Mouse (Mus musculus) layer of hippocampus, postnatal 14 days (tissue): Measurements from ENCODE around the gene Mosmo. TPM values are rescaled to one million over a fixed set of nuclear protein-coding genes. Genes with fewer than 3 reads are reported as not detected.
"Not testable (repeated sequence)": the region's sequence is repeated elsewhere in the genome, so short reads cannot be mapped to it uniquely, and the experiment has no call there.

Source experiments
- DNase-seq, 2 experiments: peaks; one replicate each; pipeline ENCODE4 v3.0.0; 2021 to 2022; ENCODE audit warnings: low spot score in 2 of 2, mixed read lengths in 1 of 2
- total RNA-seq, 2 experiments: library from RNA; stranded (reverse); gene quantifications; 2 replicates each; pipeline ENCODE4 v1.2.3; 2021

Gene Mosmo
- total RNA-seq, 2 experiments from 2014 or later: 55.0 to 63.7 TPM

GRCm38 (mm10) chr7:120699586-120699985 lies 22.2 kb downstream of the Mosmo start:
- no peak for DNase-seq

DNA sequence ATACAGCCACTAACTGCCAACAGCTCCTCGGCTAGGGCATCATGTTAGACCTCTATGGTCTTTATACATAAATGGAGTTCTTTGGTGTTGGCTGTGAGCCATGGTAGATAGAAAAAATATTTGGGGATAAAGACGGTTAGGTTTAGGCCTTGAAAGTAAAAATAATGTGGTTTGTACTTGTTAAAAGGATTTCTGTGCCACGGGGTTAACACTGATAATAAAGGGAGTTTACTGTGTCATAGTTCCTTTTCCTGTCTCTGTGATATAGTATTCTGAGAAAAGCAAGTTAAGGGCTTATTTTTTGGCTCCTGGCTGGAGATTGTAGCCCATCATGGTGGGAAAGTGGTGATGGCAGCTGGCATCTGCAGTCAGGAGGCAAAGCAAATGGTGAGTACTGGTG lies 26.5 kb downstream of the Mosmo start:
- no peak for DNase-seq

GRCm38 (mm10) chr7:120712071-120712470 lies 34.7 kb downstream of the Mosmo start:
- DNase-seq: no peak

DNA sequence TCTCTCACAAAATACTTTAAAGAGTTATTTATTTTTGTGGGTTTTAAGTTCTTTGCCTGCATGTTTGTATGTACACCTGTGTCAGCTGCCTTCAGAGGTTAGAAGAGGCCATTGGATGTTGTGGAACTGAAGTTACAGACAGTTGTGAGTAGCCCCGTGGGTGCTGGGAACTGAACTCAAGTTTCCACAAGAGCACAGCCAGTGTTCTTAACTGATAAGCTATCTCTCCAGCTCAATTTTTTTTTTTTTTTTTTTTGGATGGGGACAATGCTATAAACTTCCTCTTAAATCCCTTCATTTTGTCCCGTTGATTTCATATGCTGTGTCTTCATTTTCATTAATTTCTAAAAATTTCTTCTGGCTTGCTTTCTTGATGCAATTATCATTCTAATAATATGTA lies 35.8 kb downstream of the Mosmo start:
- no peak for DNase-seq

GRCm38 (mm10) chr7:120713951-120714350 lies 36.5 kb downstream of the Mosmo start:
- DNase-seq: not testable (repeated sequence)

- DNase-seq: no peak
Observed at GRCm38 (mm10) chr7:120717261-120717660, 39.8 kb downstream of the Mosmo start.

DNA sequence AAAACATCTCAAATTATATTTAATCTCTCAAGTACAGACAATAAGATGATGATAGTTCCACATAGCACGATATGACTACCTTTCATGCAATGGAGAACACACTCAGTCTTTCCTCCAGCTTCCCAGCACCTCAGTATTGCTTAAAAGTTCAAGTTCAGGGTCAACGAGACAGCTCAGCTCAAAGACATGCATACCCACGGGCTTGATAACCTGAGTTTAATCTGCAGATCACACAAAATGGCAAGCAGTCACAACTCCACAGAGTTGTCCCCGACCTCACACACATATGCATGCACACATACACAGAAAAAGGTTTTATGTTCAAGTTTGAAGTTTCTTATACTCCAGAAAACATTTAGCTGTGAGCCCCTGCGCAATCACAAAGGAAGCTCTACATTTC lies 43.6 kb downstream of the Mosmo start:
- no peak for DNase-seq

DNA sequence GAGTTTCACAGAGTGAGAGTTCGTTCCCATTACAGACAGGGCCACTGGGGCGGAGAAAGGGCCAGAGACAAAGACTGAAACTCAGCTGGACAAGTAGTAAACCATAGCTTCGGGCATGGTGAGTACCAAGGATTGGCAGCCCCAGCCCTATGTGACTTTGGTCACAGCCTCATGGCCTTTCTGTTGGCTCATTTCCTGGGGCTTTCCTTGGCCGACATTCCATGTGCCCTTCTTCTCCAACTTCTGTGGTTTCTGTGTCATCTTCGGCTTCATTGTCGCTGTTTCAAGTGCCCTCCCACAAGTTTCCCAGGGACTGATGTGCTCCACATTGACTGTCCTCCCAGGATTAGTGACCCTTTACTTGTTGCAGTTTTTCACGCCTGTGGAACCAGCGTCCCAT lies 44.0 kb downstream of the Mosmo start:
- DNase-seq: no peak

GRCm38 (mm10) chr7:120722063-120722462 lies 44.6 kb downstream of the Mosmo start:
- no peak for DNase-seq

DNA sequence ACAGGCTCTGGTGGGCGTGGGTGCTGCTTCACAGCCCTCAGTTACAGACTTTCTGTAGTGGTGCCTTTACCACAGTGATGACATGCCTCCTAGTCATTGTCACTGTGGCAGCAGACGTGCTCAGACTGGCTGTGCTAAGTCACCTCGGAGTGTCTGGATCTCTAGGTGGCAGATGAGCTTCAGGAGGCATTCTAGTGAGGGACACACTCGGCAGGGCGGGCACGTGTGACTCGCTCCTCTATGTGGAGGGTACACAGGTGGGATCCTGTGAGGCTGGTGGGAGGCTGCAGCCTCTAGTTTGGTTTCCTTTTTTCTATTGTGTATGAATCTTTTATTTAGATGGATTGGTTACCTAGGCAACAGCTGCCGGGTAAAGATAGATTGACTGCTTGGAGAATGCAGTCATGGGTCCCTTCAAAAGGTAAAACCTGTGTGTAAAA lies 45.4 kb downstream of the Mosmo start:
- DNase-seq: peak in 1 of 2 experiments; percentile 37

DNA sequence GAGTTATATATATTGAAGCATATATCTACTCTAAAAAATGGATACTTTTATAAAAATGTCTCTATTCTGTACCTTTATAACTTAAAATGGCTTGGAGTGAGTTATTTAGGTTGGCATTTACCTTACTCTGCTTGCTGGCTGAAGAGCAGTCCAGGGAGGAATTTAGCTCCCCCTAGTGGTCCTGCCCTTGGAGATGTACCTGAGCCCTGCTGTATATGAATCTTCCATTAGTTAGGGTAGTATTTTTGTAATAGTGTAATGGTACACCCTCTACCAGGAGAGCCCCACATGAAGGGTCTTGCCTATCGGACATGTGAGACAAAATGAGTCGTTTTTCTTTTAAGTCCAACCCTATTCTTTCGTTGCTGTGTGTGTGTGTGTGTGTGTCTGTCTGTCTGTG lies 50.2 kb downstream of the Mosmo start:
- DNase-seq: peak in 1 of 2 experiments; percentile 37

DNA sequence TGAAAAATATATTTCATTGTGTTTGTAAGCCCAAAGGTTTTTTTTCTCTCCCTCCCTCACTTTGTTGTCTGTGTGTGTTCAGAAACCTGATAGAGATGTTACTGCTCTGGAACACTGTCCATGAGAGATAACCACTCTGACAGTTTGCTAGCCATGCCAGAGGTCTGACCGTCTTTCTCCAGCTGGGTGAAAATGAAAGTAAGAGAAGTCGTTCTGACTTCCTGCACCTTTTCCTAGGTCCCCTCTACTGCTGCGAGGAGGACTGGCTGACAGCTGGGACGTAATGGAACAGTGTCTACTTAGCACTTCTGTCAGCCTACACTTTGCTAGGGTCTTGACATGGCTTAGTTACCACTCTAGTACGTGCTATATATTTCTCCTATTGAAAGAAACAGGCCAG lies 52.2 kb downstream of the Mosmo start:
- DNase-seq: no peak

DNA sequence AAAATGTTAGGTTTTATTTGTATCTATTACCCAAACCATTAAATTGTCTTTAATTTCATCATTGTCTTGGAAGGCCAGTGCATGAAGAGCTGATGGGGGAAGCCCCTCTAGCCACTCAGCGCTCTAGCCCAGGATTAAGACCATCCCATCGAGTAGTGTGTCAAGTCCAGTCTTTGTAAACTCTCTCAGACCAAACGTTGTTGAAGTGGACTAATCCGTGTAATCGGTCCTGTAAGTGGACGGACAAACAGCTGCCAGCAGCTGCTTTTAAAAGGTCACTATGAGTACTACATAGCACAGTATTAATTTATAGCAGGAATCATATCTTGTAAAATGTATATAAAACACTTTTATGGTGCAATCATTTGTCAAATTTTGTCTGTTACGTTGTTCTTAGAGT lies 55.5 kb downstream of the Mosmo start:
- no peak for DNase-seq

- DNase-seq: no peak
Observed at GRCm38 (mm10) chr7:120739018-120739417, 61.6 kb downstream of the Mosmo start, which contains the start of gene Vwa3a. Gene Vwa3a, plus strand, starts transcription at chr7:120739318.

- DNase-seq: peak; percentile 45 to 49
Observed at GRCm38 (mm10) chr7:120739558-120740101, 62.2 kb downstream of the Mosmo start.

DNA sequence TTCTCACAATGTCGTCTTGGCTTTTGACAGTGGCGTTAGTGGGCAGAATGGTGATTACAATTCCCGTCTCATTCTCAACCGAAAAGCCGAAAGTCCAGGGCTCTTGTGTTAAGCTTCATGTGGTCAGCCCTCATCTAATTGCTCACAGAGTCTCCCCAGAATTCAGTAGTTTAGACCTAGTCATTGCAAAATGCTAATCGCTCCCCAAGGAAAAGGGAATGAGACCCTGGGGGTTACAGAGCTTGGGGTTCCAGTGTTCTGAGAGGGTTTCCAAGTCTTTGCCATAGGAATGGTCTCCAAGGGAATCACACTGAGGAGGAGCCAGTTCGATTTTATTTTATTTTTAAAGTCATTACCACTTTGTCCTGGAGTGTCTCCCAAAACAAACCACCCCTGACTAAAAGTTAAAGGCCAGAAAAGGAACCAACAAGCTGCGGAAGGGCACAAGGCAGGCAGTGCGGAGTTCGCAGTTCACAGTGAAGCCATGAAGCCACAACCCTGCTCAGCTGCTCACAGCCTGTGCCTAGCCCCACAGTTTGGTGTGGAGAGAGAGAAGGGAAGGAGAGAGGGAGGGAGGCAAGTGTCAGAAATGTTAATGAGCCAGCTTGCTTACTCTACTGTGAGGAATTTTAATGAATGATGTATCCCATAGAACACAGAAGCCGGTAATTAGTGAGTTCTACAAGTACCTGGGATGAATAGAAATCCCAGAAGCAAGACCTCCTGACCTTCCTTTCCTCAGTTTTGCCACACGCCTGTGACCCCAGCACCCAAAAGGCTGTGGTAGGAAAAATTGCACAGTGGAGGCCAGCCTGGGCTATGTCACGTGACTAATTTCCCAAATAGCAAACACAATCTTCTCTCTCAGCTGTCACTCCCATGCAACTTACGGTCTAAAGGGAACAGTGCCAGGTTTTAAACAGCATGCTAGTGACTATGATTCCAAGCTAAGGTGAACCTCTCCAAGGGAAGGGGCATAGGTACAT lies 66.2 kb downstream of the Mosmo start:
- DNase-seq: peak in 1 of 2 experiments; percentile 15

DNA sequence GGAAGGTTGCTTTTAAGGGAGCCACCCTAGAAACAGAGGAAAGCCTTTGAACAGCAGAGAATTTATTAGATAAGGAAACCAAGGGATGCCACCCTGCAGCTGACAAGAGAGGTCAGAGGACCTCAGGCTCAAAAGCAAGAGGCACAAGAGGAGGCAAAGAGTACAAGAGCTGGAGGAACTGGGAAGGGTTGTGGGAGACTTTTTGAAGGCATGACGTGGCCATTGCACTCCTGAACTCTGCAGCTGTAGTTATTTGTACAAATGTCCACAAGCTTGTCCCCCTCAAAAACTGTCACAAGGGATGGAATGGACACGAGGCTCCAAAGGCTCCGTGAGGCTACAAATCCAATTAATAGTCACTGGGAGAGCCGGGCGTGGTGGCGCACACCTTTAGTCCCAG lies 67.2 kb downstream of the Mosmo start:
- DNase-seq: no peak

DNA sequence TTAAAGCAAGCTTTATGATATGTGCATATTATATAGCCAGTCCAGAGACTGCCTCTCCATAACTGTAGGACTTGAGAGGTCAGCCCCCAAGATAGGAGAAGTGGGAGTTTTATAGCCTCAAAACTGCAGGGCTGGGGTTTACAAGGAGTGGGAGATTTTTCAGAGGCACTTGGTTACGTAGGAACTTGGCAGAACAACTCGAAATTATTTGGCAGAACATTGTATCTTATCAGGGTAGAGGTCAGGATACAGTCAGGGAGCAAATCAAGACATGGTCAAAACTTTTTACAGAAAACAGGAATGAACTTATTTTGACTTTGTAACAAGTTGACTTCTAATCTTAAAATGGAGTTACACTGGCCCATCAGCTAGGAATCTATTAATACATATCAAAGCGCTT lies 68.6 kb downstream of the Mosmo start:
- DNase-seq: no peak

- no peak for DNase-seq
Observed at GRCm38 (mm10) chr7:120746821-120747220, 69.4 kb downstream of the Mosmo start.

GRCm38 (mm10) chr7:120748478-120748877 lies 71.1 kb downstream of the Mosmo start:
- no peak for DNase-seq

- DNase-seq: no peak
Observed at GRCm38 (mm10) chr7:120751330-120751729, 73.9 kb downstream of the Mosmo start.

- DNase-seq: no peak
Observed at GRCm38 (mm10) chr7:120751906-120752305, 74.5 kb downstream of the Mosmo start.
